ENCODE assay signal across 19 mouse cellular contexts in genomic region chr12:76239839-76240571, GRCm38 (mm10). TPM values are rescaled to one million over a fixed set of nuclear protein-coding genes. Genes with fewer than 3 reads are reported as not detected.
"Had no signal": no experiment of that assay in that cellular context is flagged by ENCODE, and none has a peak within 500 bp of the region (broad histone marks: within the 10 kb centered on the region; RNA-seq: fewer than 3 reads in every experiment).

No protein-coding gene starts in this region.

- H3K9ac ChIP-seq: limb, embryonic 13.5 days; midbrain, embryonic 12.5 days had no signal

- H3K4me3 ChIP-seq: limb, embryonic 13.5 days; midbrain, embryonic 12.5 days had no signal

- H3K36me3 ChIP-seq: limb, embryonic 13.5 days; midbrain, embryonic 12.5 days had no signal

- DNase-seq: kidney, adult 9 months; kidney, postnatal 36 days; layer of hippocampus, adult 9-11 months; left cerebral cortex, postnatal 4 days; lung, adult 18-20 months; right cerebral cortex, adult 18-20 months; right cerebral cortex, postnatal 25 days; thymus, postnatal 36 days had no signal

- H3K4me1 ChIP-seq: limb, embryonic 13.5 days; midbrain, embryonic 12.5 days had no signal

- H3K27me3 ChIP-seq: limb, embryonic 13.5 days; midbrain, embryonic 12.5 days had no signal

- H3K27ac ChIP-seq: kidney, postnatal 0 days; limb, embryonic 13.5 days; midbrain, embryonic 12.5 days had no signal

- H3K4me2 ChIP-seq: limb, embryonic 13.5 days; midbrain, embryonic 12.5 days had no signal

- ATAC-seq: inflammation-experienced regulatory T-cells, adult 6 months; intestine, postnatal 0 days had no signal

- H3K9me3 ChIP-seq: limb, embryonic 13.5 days; midbrain, embryonic 12.5 days had no signal

RNA-seq across cellular contexts. Expression of gene Tex21, which starts 6.5 kb away (rescaled TPM):
- total RNA-seq: layer of hippocampus, adult 18-20 months; left cerebral cortex, postnatal 4 days; midbrain, postnatal 0 days had no signal
- polyA plus RNA-seq: inflammation-experienced regulatory T-cells, adult 6 months; intestine, postnatal 0 days; lung, embryonic 16.5 days; midbrain, embryonic 12.5 days; midbrain, postnatal 0 days; small intestine, adult 2 months; stomach, embryonic 16.5 days; thymus, postnatal 0 days had no signal
